Mouse (Mus musculus) thymus, adult 18-20 months (tissue): Measurements from ENCODE around the gene Tmem150c.

ENCODE experiments used
- DNase-seq, 2 experiments: peaks; one replicate each; pipeline ENCODE4 v3.0.0; 2022; ENCODE audit warnings: mixed read lengths in 2 of 2

The Tmem150c gene

DNA sequence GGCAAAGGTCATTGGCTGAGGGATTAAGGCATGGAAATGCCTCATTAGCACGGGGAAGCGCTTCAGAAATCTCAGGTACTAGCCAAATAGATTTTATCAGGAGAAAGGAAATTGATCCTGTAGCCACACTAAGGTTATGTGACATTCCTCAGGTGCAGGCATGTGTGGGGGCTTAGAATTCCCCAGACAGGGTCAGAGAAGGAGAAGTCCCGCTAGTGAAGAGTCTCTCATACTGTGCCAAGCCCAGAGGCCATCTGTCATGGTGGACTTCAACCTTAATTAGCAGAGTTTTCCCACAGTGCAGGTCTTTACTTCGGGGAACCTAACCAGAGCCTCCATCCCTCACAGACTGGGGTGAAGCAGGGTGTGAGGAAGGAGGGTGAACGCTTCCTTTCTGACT, 62.7 kb downstream of the Tmem150c start:
- DNase-seq = no peak

- no peak for DNase-seq
Measured at GRCm38 (mm10) chr5:100091602-100092001, 68.0 kb downstream of the Tmem150c start.

GRCm38 (mm10) chr5:100091263-100091594, 68.4 kb downstream of the Tmem150c start:
- no peak for DNase-seq

DNA sequence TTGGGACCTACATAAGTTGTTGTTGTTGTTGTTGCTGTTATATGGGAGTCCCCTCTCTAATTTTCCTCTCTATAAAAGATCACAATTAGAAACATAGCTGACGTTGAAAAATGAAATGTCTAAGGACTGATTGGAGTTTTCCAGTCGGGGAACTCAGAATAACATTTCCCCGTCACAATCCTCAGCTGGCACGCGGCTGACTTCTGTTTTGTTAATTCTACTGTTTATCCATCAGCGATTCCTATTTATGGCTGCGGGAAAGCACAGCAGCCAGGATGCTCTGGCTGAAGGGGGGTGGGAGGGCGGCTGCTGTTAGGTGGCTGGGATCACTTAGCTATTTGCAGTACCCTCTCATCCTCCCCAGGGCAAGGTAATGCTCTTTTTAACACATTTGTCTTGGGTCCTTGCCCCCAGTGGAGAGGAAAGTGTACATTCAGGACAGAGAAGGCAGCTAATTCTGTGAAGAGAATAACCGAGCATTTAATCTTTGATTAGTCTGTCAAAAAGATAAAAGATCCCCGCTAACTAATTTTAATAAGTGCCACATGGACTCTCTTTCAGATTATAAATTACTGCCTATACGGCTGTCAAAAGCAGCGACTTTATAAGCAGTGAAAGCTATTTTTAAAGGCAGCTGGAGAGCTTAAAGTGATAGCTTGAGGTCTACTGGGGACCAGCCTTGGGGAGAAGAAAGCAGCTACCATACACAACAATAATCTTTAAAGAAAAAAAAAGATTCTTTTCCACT, 68.9 kb downstream of the Tmem150c start:
- no peak for DNase-seq

- no peak for DNase-seq
Measured at GRCm38 (mm10) chr5:100085097-100085496, 74.5 kb downstream of the Tmem150c start.

DNA sequence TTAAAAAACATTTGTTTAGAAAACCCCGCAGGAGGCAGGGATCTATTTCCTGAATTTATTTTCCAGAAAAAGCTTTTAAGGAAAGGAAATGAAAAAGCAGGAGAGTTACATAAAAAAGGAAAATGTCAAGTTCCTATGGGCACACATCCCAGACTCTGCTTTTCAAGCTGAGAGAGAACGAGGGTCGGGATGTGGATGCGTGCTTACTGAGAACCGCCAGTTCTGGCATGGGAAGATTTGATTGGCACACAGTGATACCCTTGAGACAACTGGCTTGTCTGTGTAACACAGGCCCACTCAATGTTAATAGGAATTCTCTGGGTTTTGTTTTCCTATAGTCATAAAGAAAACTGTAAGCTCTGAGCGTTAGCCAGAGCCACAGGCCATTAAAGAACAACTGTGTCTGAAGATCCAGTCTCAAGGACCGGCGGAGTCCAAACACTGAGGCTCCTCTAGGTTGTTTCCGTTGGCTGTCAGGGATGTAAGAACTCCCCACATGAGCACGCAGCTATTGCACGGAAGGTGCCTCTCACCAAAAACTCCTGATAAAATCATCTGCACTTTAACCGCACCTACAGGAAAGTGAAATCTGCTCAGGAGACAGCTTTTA, 75.5 kb downstream of the Tmem150c start:
- no peak for DNase-seq

GRCm38 (mm10) chr5:100082006-100082405, 77.6 kb downstream of the Tmem150c start:
- no peak for DNase-seq

DNA sequence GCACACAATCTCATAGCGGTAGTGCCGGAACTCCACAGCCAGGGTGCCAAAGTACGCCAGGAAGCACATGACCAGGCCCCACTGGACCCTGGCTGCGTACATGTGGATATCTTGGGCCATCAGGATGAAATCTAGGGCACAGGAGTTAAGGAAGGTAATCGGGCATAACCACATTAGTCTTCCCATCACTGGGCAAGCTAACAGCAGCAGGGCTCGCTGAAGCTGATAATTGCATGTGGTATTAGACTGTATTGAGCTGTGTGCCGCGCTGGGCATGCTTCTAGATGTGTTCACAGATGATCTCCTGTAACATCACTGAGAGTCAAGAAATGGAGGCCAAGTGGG, 79.7 kb downstream of the Tmem150c start:
- no peak for DNase-seq

GRCm38 (mm10) chr5:100079040-100079930, 80.3 kb downstream of the Tmem150c start:
- DNase-seq = no peak

- no peak for DNase-seq
Measured at GRCm38 (mm10) chr5:100074571-100074970, 85.0 kb downstream of the Tmem150c start.

DNA sequence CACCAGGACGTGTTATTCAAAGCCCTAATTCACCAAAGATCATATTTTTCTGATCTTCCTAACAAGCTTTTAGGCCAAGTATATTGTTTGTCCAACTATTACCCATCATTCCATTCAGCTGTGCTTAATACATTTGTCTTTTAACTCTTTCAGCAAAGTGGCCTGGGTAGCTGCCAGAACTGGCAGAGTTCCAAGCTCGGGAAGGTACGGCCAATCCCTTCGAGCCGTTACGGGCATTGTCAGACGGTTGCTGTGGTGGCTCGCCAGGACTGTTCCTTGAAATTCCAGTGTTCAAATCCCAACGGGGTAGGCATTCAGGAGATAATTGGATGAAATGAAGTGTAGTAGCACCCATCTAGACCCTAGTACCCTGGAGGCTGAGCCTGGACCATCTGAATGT, 87.1 kb downstream of the Tmem150c start:
- DNase-seq = no peak

- DNase-seq = no peak
Measured at GRCm38 (mm10) chr5:100071541-100071940, 88.1 kb downstream of the Tmem150c start.

- peak; percentile 54 to 55 for DNase-seq
Measured at GRCm38 (mm10) chr5:100070255-100070654, 89.4 kb downstream of the Tmem150c start.

DNA sequence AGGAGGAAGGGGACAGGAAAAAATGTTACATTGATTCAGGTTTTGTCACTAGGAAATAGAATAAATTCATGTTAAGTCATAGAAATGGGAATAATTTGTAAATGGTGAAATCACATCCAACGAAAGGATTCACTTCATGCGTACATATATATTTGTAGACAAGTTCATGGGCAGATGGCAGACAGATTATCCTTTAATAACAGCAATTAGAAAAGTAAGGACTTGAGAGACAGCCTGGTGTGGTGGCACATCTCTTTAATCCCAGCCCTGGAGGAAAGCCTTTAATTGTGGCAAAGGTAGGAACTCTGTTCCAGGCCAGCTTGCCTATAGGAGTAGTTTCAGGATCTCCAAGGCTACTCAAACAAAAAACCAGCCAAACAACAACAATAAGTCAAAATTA, 90.1 kb downstream of the Tmem150c start:
- no peak for DNase-seq

- no peak for DNase-seq
Measured at GRCm38 (mm10) chr5:100067579-100067978, 92.0 kb downstream of the Tmem150c start.

- DNase-seq = no peak
Measured at GRCm38 (mm10) chr5:100060876-100061275, 98.7 kb downstream of the Tmem150c start.

DNA sequence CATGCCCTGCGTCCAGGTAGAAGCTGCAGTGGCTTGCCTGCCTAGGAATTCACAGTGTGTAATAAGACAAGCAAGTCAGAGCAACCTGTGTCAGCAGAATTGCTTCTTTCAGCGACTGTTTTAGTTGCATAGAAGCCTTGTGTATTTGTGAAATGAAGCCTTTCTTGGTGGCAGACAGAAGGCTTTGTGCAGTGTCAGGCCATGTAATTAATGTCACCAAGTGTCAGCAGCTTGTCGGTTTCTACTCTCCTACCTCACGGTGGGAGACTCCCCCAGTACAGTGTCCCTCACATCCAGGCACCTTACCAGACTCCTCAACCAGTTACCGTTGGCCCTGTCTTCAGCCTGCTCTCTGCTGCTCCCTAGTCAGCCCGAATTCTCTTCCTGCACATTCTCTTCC, 100.3 kb downstream of the Tmem150c start:
- no peak for DNase-seq

GRCm38 (mm10) chr5:100058729-100059128, 100.9 kb downstream of the Tmem150c start:
- no peak for DNase-seq

- DNase-seq = no peak
Measured at GRCm38 (mm10) chr5:100057461-100058209, 102.0 kb downstream of the Tmem150c start.

GRCm38 (mm10) chr5:100055866-100056369, 103.7 kb downstream of the Tmem150c start:
- DNase-seq = no peak

- DNase-seq = no peak
Measured at GRCm38 (mm10) chr5:100054807-100055547, 104.6 kb downstream of the Tmem150c start.

- no peak for DNase-seq
Measured at GRCm38 (mm10) chr5:100052728-100053127, 106.9 kb downstream of the Tmem150c start.
